Mouse (Mus musculus) hindbrain, postnatal 0 days (tissue): ENCODE results near the gene Igf1r. TPM values are rescaled to one million over a fixed set of nuclear protein-coding genes. Genes with fewer than 3 reads are reported as not detected.

Source experiments
- ATAC-seq: fragments of 200-750 bp; cut with Nextera tagmentation; 2 replicates; pipeline ENCODE4 v1.8.0; 2017; ENCODE audit warnings: mild to moderate bottlenecking, moderate TSS enrichment, moderate library complexity
- DNase-seq: peaks from one replicate; pipeline ENCODE4 v3.0.0-alpha.2; 2015; ENCODE audit warnings: low spot score
- H3K27ac ChIP-seq: fragments of 300-500 bp; sonication (generic); 2 replicates; pipeline ENCODE4 v1.5.1; 2014; ENCODE audit warnings: mild to moderate bottlenecking
- H3K27me3 ChIP-seq: fragments of 300-500 bp; sonication (generic); 2 replicates; pipeline ENCODE4 v1.6.1; 2014; ENCODE audit warnings: low read length, mixed read lengths; ENCODE audit not compliant: insufficient read depth
- H3K36me3 ChIP-seq: fragments of 300-500 bp; sonication (generic); 2 replicates; pipeline ENCODE4 v1.6.1; 2014; ENCODE audit warnings: low read length, mixed read lengths; ENCODE audit not compliant: insufficient read depth
- H3K4me1 ChIP-seq: fragments of 300-500 bp; sonication (generic); 2 replicates; pipeline ENCODE4 v1.6.1; 2014; ENCODE audit warnings: antibody characterized with exemption, low read length, mixed read lengths; ENCODE audit not compliant: insufficient read depth
- H3K4me2 ChIP-seq: fragments of 300-500 bp; sonication (generic); 2 replicates; pipeline ENCODE4 v1.6.1; 2014; ENCODE audit warnings: low read depth, mild to moderate bottlenecking, low read length, moderate library complexity, mixed read lengths
- H3K4me3 ChIP-seq: fragments of 300-500 bp; sonication (generic); 2 replicates; pipeline ENCODE4 v1.5.1; 2014; ENCODE audit warnings: low read length
- H3K9ac ChIP-seq: fragments of 300-500 bp; sonication (generic); replicated peaks from 2 replicates; pipeline ENCODE4 v1.6.1; 2014; ENCODE audit warnings: mild to moderate bottlenecking, low read length, moderate library complexity, mixed read lengths
- H3K9me3 ChIP-seq: fragments of 300-500 bp; sonication (generic); 2 replicates; pipeline ENCODE4 v1.6.1; 2016; ENCODE audit warnings: low read length, mixed read lengths
- CTCF ChIP-seq: IDR thresholded peaks from 2 replicates; pipeline ENCODE4 v1.5.1; 2016; ENCODE audit warnings: antibody characterized with exemption, control low read depth, low read depth
- WGBS: fragments of 180-500 bp; shearing (Covaris S2); extraction: QIAGEN DNeasy Blood & Tissue Kit; methylation state at CpG from one replicate; pipeline ENCODE4 v1.1.7; 2014; 5-methylcytosine and 5-hydroxymethylcytosine counted together
- polyA plus RNA-seq: library from polyadenylated mRNA; unstranded; fragments of >200 nt; fragmentation: Nextera tagmentation; extraction: Ambion mirVana; gene quantifications from 2 replicates; pipeline ENCODE4 v1.2.1, GENCODE M21; 2015
- total RNA-seq: library from RNA; depleted of rRNA; stranded (reverse); fragments of >200 nt; gene quantifications from 2 replicates; pipeline ENCODE4 v1.2.3, GENCODE M21; 2014

The Igf1r gene
- total and polyA plus RNA-seq, 2 experiments from 2014 or later: 12.1 to 36.2 TPM

DNA sequence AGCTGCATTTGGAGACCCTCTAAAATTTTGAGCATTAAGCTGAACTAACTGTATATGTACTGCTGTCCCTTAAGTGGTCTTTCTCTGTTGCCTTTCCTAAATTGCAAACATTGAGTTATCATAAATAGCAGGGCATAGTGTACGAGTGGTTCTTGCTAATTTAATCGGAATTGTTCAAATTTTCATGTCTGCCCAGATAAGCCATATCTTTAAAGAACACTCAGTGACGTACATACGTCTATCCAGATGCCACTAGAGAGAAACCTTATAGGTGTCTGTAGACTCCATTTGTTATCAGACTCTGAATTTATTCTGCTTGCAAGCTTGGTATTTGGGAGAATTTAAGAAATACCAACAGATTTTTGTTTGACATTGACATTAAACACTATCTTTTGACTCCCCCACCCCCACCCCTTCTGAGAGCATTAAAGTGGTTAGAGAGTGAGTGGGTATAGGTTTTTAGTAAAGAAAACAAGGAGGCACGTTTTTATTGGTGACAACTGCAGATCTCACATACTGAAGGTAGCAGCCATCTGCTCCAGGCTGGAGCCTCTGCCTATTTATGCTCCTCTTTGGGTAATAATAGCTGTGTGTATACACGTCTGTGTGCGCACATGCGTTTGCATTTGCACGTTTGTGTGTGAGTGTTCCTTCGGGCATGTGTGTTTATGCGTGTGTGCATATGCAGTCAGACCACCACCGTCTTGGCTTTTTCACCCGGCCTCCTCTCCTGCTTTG is 58.9 kb downstream of the Igf1r start:
- no peak for TF ChIP-seq CTCF

DNA sequence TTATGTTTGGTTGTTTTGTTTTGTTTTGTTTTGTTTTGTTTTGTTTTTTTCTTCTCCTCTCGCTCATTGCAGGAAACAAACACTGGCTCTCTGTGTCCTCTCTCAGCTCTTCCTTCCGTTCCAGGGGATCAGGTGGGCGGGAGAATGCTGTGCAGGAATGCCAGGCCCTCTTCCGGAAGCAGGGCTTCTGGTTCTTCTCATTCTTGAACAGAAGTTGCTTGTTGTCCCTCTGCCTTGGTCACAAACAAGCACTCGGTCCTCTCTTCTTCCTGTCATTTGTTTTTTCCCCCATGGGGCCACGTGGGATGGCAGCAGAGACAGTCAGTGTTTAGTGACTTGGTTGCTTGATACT is 59.5 kb downstream of the Igf1r start:
- WGBS: 53% methylated on average over 6 of the region's 6 CpGs
- Histone ChIP-seq H3K4me1 (no peaks in the 10 kb centered on the region; the same call in 1 of the 2 replicates), H3K9me3 (no peaks in the 10 kb centered on the region), H3K27me3 (no peaks in the 10 kb centered on the region), H3K4me2 (no peak overlapping the region), H3K27ac (no peak overlapping the region; the same call in 1 of the 2 replicates), H3K36me3 (0 out of 2 replicates have a peak, but pooled peaks cover 4% of the 10 kb centered on the region), H3K9ac (no peak overlapping the region), H3K4me3 (no peak overlapping the region)
- TF ChIP-seq CTCF: no peak
- DNase-seq (no peak), ATAC-seq (no peak)

More for the DNA sequence above, 58.9 kb downstream of the Igf1r start:
- ATAC-seq (no peak), DNase-seq (no peak)
- Histone ChIP-seq H3K27ac (no peak overlapping the region; the same call in 1 of the 2 replicates), H3K36me3 (0 out of 2 replicates have a peak, but pooled peaks cover 4% of the 10 kb centered on the region), H3K9ac (no peak overlapping the region), H3K9me3 (no peaks in the 10 kb centered on the region), H3K4me1 (no peaks in the 10 kb centered on the region; the same call in 1 of the 2 replicates), H3K27me3 (no peaks in the 10 kb centered on the region), H3K4me2 (no peak overlapping the region), H3K4me3 (no peak overlapping the region)
- WGBS: 77% methylated on average over 13 of the region's 13 CpGs

DNA sequence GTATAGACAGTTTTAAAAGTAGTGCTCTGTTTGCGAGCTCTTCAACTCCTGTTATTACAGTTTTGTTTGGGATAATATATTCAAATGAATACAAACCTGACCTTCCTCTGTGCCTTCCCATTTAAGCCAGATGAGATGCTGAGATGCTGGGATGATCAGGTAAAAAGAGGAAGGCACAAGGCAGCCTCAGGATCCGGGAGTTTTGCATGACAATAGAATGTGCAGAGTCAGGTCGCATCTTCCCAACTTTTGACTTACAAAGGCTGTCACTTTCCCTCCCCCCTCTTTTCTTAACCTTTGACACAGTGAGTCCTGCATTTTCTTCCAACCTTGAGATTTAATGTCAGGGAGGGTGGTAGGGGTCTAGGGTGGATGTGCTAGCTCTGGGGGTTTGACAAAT is 61.9 kb downstream of the Igf1r start:
- ATAC-seq (no peak), DNase-seq (no peak)
- Histone ChIP-seq H3K27me3 (no peaks in the 10 kb centered on the region), H3K4me3 (no peak overlapping the region), H3K9me3 (no peaks in the 10 kb centered on the region), H3K27ac (no peak overlapping the region), H3K36me3 (0 out of 2 replicates have a peak, but pooled peaks cover 2% of the 10 kb centered on the region), H3K4me1 (no peaks in the 10 kb centered on the region; the same call in 1 of the 2 replicates), H3K9ac (no peak overlapping the region), H3K4me2 (no peak overlapping the region)
- 69% methylated on average over 3 of the region's 3 CpGs for WGBS
- TF ChIP-seq CTCF: no peak

DNA sequence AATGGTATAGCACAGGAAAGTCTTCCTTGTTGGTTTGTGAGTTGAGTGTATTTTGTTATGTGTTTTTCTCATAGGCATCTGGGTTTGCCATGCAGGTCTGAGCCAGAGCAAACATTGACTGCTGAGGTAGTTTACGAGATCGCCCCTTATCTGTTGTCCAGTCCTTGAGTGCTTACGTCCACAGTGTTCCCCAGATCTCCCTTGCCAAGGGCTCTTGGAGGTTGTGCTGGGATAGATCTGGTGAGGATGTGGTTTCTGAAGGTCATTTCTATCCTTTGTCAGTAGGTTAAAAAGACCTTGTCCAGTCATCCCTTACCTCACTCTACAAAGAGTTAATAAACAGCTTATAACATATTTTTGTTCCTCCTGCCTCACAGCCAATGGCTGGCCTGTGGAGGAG is 62.8 kb downstream of the Igf1r start:
- Histone ChIP-seq H3K4me3 (no peak overlapping the region), H3K4me1 (no peaks in the 10 kb centered on the region; the same call in 1 of the 2 replicates), H3K27ac (no peak overlapping the region), H3K27me3 (no peaks in the 10 kb centered on the region), H3K4me2 (no peak overlapping the region), H3K36me3 (no peaks in the 10 kb centered on the region), H3K9ac (no peak overlapping the region), H3K9me3 (no peaks in the 10 kb centered on the region)
- DNase-seq (no peak), ATAC-seq (no peak)
- no peak for TF ChIP-seq CTCF
- 93% methylated on average over 3 of the region's 3 CpGs for WGBS

DNA sequence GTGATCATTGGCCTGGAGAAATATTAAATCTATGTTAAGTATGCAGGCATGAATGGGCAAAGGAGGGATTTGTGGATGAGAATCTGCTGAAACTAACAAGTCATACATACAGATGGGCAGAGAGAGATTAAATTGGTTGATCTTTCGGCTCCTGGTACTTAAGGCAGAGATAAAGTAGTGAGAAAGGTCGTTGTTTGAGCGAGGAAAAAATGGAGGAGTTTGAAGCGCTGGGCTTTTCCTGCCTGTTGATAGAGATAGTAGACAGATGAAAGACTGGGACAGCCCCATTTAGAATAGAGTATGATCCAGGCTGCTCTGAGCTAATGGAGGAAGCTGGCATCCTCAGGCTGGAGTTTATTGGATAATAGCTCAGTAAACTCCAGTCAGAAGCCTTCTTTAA is 65.4 kb downstream of the Igf1r start:
- no peaks in the 10 kb centered on the region for H3K36me3 ChIP-seq
- no peak overlapping the region for H3K9ac ChIP-seq
- no peaks in the 10 kb centered on the region for H3K27me3 ChIP-seq
- no peak overlapping the region for H3K4me3 ChIP-seq
- no peak overlapping the region for H3K4me2 ChIP-seq
- DNase-seq: no peak
- no peak overlapping the region for H3K27ac ChIP-seq
- WGBS: 88% methylated on average over 4 of the region's 4 CpGs
- ATAC-seq: no peak
- no peaks in the 10 kb centered on the region for H3K4me1 ChIP-seq
- no peaks in the 10 kb centered on the region for H3K9me3 ChIP-seq
- no peak for TF ChIP-seq CTCF

DNA sequence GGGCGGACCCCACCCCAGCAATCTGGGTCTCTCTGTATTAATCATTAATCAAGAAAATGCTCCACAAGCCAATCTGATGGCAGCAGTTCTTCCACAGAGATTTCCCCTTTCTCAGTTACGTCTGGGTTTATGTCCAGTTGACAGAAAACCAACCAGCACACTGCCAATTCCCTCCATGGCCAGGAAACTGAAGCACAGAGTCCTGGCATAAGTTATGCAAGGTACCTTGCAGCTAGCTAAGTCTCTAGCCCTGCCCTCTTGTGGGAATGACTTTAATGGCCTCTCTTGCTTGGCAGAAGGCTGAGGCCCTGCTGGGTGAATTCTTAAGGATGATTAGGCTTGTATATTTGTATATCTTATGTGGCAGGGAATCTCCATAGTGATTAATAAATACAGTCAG is 67.9 kb downstream of the Igf1r start:
- DNase-seq (no peak), ATAC-seq (no peak)
- 76% methylated on average over 2 of the region's 2 CpGs for WGBS
- TF ChIP-seq CTCF: no peak
- no peak overlapping the region for H3K4me2 ChIP-seq
- no peak overlapping the region for H3K27ac ChIP-seq
- H3K4me3 ChIP-seq: no peak overlapping the region
- H3K9ac ChIP-seq: no peak overlapping the region
- H3K4me1 ChIP-seq: 0 out of 2 replicates have a peak, but pooled peaks cover under 1% of the 10 kb centered on the region
- H3K36me3 ChIP-seq: no peaks in the 10 kb centered on the region
- H3K9me3 ChIP-seq: no peaks in the 10 kb centered on the region
- H3K27me3 ChIP-seq: no peaks in the 10 kb centered on the region

DNA sequence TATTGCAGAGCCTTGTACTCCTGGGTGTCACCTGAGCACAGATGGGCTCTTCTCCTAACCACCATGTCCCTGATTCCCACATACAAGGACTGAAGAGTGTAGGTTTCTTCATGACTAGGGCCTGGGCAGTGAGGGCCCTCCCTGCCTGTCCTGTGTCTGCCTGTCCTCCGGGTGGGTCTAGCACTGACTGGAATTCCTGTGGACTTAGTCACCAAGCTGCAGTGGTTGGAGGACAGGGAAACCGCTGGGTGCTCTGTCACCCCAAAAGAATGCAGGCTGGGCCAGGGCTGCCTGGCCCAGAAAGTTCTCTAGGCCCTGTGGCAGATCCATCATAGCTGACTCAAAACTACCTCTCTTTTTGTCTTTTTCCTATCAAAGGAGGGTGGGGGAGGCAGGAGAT is 69.1 kb downstream of the Igf1r start:
- TF ChIP-seq CTCF: no peak
- DNase-seq (no peak), ATAC-seq (no peak)
- Histone ChIP-seq H3K9me3 (no peaks in the 10 kb centered on the region), H3K9ac (no peak overlapping the region), H3K4me2 (no peak overlapping the region), H3K4me3 (no peak overlapping the region), H3K27ac (no peak overlapping the region), H3K4me1 (0 out of 2 replicates have a peak, but pooled peaks cover 8% of the 10 kb centered on the region), H3K27me3 (no peaks in the 10 kb centered on the region), H3K36me3 (no peaks in the 10 kb centered on the region)
- 68% methylated on average over 2 of the region's 2 CpGs for WGBS
